Mouse (Mus musculus) monocyte, adult 5-6 weeks (primary cell): ENCODE measurements around the gene Schip1. TPM values are rescaled to one million over a fixed set of nuclear protein-coding genes. Genes with fewer than 3 reads are reported as not detected.

Experiments used
- ATAC-seq: fragments of 153-309, 156-312 bp; replicated peaks from 2 replicates; pipeline ENCODE4 v1.8.0; 2017; ENCODE audit warnings: mild to moderate bottlenecking; ENCODE audit not compliant: low TSS enrichment, insufficient number of reproducible peaks, severe bottlenecking, poor library complexity, low FRiP score
- total RNA-seq: library from RNA; stranded (forward); fragments of 200-1000, 200-491, 200-594 nt; gene quantifications from 3 replicates; pipeline ENCODE4 v1.2.3, GENCODE M21; 2017

Schip1 gene
- total RNA-seq, 1 experiment from 2014 or later, result 0.29 TPM

DNA sequence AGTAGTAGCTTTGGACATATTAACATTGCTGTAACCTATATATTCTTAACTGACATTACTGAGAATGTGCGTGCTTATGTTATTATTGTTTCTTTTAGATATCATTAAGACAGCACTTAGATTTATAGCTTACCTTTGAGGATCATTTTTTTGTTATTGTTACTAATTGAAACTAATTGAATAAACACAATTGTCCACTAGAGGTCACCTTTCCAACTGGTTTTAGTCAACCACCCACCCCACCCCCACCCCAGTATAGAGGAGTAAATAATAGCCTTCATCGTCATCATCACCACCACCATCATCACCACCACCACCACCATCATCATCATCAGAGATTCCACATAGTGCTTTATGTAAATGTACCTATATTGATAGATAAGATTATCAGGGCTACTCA lies 498.2 kb downstream of the Schip1 start:
- ATAC-seq, result no peak

DNA sequence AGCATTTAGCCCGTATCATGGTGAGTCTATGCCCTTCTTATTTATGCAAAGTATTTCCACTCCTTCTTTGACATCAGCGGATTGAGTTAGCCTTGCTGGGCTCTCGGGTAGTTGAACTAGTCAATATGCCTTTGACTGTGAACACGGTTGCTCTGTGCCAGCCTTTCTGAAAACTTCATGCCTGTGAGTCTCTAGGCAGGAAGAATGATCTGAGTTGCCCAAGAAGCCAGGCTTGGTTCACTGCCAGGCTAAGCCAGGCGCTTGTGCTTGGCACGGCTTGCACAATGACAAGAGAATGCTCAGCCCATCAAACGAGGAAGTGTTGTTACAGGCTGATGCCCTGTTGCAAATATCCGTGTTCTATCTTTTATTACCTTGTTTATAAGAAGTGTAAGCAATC lies 499.3 kb downstream of the Schip1 start:
- ATAC-seq, result peak; percentile 86

DNA sequence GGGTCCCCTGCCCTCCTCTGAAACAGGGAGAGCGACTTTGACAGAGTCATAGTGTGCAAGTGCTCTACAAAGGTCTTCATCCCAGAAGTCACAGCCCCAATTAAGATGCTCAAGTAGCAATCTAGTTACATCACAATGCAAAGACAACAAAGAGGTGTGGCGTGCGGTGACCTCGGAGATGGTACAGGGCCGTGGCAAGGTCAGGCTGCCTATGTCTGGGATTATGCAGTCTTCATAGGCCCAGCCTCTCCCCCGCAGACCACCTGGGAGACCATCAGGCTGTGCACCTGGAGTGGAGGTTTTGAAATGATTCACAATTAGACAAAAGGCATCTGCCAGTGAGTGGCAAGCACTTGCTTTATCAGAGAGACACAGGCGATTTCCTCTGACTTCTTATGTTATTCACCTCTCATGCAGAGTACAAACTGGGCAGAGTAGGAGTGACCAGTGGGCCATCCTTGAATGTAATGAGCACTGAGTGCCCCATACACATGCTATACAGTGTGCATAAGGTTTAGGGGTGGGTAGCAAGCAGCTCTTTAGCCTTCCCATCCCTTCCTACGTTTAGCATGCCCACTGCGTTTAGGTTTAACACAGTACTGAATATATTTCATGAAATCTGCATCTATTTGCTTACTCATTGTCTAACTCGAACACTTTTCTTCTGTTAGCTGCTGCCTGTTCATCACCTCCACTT lies 500.5 kb downstream of the Schip1 start:
- ATAC-seq, result no peak

DNA sequence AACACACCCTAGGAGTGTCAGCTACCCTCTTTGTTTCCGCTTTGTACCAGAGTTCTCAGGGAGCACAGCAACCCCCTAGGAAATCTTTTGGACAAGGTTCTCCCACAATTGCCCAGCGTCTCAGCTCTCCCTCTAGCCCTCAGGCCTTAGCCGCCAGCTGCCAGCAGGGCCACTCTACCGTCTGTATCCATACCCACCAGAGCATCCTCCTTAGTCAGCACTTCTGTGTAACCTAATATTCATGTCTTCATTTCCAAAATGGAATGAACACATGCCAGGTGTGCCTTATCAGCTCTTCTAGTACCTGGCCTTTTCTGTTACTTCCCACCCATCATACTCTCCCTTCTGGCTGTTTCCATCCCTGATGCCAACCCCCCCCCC lies 501.1 kb downstream of the Schip1 start:
- ATAC-seq, result no peak

DNA sequence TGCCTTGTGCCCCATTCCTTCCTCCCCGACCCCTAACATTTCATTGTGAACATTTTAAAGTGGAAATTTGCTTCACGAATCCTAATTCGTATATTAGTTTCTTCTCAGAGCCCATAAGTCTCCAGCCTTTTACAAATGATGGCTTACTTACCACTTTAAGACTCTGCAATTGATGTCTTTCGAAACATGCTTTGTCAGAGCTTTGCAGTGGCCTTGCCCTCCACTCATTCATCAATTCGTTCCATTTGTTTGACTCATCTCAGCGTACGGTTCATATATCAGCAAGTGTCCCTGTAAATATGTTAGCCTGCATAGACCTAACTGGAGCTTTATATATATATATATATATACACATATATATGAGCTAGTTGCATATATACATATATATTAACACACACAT lies 503.0 kb downstream of the Schip1 start:
- no peak for ATAC-seq

DNA sequence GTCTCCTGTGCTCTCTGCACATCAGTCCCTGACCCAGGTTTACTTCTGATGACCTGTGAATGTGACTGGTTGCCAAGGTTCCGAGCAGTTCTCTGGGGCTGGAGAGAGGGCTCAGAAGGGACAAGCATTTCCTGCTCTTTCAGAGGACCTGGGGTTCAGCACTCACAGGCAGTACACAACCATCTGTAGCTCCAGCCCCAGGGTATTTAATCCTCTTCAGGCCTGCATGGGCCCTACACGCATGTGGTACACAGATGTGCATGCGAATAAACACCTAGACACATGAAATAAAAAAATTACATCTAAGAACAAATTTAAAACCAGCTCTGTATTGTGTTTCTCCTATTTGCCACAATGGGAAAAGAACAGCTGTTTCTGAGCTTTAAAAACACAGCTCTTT lies 503.5 kb downstream of the Schip1 start:
- no peak for ATAC-seq

DNA sequence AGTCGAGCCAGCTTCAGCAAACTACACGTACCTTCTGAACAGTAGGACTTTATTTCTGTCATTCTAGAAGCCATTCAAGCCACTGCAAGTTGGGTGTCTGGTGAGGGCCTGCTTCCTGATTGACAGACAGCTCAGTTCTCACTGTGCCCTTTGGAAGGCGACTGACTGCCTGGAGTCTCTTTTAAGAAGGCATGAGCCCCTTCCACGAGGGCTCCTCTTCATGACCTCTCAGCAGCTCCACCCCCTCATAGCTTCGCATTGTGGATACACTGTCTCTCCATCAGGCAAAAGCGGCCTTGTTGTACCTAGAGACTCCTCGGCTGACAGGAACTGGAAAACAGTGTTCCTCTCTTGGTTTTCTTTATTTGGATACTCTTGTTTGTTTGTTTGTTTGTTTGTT lies 504.1 kb downstream of the Schip1 start:
- ATAC-seq, result no peak

DNA sequence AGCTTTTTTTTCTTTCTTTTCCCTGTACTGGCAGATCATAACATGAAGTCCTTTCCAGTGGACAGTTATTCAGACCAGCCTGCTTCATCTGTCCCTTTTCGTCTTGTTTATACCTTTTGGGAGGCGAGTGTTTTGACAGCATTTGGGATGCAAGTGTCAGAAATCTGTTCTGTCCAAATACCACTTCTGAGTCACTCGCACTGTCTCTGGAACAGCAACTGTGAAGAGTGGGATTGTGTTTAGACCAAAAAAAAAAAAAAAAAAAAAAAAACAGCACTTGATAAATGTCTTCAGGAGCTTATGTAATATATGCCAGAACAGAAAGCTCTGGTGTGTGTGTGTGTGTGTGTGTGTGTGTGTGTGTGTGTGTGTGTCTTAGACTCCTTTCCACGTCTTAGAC lies 505.7 kb downstream of the Schip1 start:
- no peak for ATAC-seq

DNA sequence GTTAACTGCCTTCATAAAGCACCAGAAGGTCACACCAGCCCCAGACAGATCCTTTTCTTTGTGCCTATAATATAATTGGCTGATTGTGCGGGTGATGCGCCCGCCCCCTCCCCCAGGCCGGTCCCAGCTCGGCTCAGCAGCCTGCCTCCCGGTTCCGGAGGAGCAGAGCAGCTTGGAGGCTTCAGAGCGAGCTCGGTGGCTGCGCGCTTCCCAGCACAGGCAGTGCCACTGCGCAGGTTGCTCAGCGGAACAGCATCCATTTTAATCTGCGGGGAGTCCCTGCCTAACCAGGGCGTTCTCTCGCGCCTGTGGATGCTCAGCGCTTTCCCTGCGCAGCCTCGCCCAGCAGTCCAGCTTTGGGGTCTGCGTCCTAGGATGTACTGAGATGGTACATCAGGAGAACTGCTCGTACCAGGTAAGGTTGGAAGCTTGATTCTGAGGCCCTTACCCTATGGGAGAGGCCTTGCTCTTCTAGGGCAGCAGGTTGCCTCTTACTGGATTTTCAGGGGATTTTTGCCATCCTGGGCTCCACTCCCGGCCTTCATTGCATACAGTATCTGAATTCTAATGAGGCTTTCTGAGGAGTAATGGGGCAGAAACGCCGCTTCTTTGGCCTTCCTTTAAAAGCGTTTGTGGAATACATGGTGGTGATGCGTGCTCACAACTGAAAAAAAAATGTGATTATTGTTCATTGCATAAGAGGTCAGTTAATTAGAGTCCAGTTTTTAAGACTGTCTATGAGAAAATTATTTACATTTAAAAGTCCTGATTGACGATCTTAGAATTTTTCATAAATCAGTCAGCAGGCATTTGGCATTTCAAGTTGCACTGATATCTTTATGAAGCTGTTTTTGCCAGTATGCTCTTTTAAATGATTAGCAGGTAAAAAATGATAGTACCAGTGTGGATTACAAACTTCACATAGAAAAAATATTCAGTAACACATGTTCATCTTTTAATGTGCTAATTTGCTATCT lies 507.9 kb downstream of the Schip1 start:
- no peak for ATAC-seq

DNA sequence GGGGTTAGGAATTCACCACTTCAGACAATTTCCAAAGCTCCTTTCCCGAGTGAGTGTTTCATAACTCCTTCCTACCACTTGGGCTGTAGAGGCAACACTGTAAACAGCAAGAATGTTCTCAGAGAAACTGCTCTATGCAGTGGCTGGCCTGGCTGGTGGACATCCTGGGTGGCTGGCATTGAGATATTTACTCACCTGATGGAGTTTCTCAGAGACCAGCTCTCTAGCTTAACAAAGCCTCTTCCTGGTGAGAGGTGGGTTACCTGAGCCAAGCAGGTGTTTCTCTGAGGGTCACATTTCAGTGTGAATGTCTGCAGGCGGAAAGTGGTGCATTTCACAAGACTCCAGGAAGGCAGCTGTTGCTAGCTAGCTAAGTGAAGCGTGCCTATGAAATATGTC lies 508.6 kb downstream of the Schip1 start:
- ATAC-seq, result no peak

DNA sequence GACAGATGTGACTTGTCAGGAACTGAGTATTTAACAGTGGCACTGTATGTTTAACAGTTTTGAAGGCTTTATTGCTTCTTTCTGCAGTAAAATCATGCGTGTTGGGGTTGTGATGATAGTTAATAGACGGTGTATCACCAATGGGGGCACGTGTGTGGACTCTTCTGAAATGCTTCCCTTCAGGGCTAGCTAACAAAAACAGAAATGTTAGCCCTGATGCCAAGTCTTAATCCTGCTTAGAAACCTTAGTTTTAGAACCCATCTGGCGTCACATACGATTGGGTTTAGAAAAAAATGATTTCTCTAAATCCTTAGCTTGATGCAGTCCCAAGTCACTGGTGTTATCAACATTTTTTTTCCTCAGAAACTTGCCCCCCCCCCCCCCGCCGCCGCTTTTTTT lies 509.5 kb downstream of the Schip1 start:
- no peak for ATAC-seq

DNA sequence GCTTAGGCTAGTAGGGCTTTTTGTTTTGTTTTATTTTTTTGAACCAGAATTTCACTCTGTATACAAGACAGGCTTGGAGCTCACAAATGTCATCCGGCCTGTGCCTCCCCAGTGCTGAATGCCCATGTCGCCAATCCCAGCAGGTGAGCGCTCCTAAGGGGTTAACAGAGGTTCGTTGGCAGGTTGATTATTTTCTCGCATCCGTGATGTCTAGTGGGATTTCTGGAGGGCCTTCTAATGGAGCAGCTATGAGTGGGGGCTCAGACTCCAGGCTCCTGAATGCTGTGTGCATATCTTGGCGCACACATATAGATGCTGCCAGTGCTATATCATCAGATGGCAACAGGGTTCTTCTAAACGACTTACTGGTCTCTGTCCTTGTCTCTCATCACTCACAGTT lies 510.0 kb downstream of the Schip1 start:
- ATAC-seq, result no peak

DNA sequence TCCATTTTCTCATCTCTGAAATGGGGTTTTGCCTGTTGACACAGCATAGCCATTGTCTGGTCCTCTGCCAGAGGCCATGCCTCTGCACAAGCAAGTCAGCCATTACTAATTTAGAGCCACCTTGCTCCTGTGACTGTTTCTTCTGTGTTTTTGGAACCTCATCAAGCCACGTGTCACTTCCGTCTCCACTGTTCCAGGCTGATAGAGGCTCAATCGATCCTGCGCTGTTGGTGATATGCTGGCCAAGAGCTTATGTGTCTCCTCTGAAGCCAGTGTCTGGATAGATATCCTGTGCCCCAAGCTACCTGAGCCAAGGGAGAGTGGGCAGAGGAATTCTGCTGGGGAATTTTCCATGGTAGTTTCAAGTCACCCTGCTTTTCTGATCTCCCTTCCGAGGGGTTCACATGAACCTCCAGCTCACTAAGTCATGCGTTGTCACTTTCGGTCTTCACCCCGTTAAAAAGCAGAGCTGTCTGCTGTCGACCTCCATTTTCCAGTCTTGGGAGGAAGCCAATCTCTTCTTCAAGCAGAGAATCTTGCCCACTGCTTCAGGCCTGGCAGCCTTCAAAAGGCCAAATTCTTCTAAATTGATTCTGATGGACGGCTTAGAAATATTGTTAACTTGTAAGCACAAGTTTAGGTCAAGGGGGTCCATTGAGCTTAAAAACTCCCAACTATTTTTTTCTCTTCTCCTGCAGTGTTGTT lies 511.2 kb downstream of the Schip1 start:
- no peak for ATAC-seq

DNA sequence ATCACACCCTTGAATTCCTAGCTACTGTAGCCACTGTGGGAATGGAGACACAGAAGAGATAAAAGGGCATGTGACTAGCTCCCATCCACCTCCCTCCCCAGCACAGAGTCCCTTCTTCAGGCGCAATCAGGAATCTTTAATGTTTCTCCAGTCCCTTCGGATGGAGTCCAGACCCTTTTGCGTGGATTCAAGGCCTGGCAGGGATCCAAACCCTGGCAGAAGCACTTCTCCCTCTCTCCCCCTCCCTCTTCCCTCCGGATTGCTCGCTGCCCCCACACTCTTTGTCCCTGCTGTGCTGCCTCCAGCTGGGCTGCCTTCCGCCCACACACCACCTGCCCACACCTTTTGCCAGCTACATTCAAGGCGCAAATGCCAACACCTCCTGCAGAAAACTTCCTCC lies 511.8 kb downstream of the Schip1 start:
- ATAC-seq, result no peak

DNA sequence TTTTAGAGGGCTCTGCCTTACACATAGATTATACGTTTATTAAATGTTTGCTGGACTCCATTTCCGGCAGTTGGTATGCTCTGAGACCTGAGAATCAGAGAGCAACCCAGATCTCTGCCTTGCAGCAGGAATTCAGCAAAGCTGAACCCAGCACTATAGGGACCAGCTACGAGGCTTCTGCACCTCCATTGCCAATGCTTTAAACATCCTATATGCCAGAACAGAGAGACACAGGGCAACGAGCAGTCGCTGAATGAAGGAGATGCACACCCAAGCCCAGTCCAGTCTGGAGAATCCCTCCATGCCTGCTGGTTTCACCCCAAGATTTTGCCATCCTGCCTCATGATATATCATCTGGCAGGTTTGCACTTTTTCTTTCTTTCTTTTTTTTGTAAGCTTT lies 512.3 kb downstream of the Schip1 start:
- ATAC-seq, result no peak

DNA sequence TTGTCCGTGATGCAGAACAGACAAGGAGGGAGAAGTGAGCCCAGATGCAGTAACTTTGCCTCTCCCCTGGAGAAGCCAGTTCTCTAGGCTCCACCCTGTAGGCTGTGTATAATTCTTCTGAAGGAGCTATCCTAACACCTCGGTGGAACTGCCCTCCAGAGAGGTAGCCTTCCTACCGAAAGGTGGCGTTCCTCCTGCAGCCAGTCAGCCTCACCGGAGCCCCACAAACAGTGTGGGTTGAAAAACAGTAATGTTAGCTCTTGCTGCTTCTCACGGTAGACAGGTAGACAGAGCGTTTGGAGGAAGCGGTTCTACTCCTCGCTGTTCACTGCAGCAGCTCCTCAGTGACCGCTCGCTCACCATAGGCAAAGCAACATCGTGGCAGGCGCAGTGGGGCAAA lies 517.0 kb downstream of the Schip1 start:
- ATAC-seq, result no peak

DNA sequence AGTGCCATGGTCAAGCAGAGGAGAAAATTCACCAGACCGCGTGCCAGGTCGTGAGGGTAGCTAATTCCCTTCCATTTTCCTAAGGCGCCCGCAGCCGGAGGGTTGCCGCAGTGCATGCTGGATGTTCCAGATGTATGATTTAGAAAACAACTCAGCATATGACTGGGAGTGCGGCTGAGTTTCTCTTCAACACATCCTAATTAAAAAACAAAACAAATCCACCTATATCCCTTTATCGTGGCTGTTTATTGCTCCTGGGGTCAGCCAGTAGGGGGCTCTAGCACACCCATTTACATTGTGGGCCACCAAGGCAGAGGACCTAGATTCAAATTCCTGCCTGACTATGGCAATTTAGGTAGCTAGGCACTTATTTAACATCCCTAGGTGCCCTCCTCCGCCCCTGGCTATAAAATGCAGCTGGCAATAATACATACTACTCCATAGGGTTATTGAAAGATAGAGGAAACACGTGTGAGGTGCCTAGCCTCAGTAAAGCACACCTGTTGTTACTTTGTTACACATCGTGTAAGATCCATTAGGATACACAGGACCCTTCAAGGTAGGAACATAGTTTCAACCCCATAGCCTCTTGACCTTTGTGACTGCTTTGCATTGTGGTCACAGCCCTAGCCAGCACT lies 517.6 kb downstream of the Schip1 start:
- no peak for ATAC-seq

DNA sequence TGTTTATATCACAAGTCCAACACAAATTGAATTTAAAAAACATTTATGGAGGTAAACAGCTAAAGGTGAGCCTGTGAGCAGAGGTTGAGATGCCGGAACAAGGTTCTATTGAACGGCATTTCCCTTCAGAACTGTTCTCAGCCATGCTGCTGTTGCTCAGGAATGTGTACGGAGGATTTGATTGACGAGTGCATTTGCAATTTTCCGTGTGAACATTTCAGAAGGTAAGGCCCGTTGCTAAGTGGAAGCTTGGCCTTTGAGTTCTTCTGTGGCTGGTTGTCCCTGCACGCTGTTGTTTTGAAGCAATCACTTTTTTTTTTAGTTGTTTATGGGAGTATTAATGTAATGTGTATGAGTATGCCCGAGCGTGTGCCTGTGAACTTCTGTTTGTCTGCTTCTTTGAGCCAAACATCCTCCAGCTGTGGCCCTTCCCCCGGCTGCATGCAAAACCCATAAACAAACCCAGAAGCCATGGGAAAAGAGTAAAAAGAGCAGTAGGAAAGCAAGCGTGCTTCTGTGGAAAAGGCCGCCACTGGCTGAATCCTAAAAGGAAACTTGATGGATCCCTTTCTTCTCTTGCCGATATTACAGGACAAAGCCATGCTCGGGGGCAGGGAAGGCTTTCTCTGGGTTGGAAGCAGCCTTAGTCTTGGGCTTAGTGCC lies 518.6 kb downstream of the Schip1 start:
- ATAC-seq, result no peak
